ENCODE assay signal across 9 mouse cellular contexts in the genomic region with DNA sequence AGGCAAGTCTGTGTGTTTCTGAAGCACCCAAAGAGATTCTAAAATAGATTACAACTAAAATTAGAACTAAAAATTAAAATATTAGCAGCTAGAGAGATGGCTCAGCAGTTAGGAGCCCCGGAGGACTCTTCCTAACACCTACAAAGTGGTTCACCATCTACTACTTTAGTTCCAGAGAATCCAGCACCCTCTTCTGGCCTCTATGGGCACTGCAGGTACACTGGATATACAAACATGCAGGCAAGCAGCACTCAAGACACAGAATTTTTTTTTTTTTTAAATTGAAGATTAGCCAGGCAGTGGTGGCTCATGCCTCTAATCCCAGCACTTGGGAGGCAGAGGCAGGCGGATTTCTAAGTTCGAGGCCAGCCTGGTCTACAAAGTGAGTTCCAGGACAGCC. TPM values are rescaled to one million over a fixed set of nuclear protein-coding genes. Genes with fewer than 3 reads are reported as not detected.
DNase-seq lines count a peak whose midpoint lies in the region; ATAC-seq lines count a peak whose summit lies in the region.
"Had no signal": no experiment of that assay in that cellular context is flagged by ENCODE, and none has a peak within 500 bp of the region (broad histone marks: within the 10 kb centered on the region; RNA-seq: fewer than 3 reads in every experiment).

No protein-coding gene starts in this region.

- no peak for ATAC-seq in activated CD4-positive, CD25-positive, alpha-beta regulatory T cell, adult 4 months

- peak; percentile 27 for DNase-seq in adrenal gland, postnatal 25 days
- DNase-seq in adrenal gland, postnatal 4 days (ENCODE audit: low spot score in 2 of 2): no peak
- DNase-seq in layer of hippocampus, postnatal 10 days (ENCODE audit: low spot score in 2 of 2): peak; percentile 63 to 66
- no peak for DNase-seq in layer of hippocampus, adult 9-10 months (ENCODE audit: low spot score)
- peak; percentile 28 for DNase-seq in MN1 (ENCODE audit: low spot score)
- peak; percentile 39 for DNase-seq in forelimb bud, embryonic 11.5 days (ENCODE audit: low read depth, low spot score)
- DNase-seq in natural killer cell, adult 2 months (ENCODE audit: low spot score in 2 of 2): peak; percentile 12 to 41

RNA-seq across cellular contexts. Expression of a gene that starts 8.1 kb away (rescaled TPM):
- 5.5 and 8.1 TPM in 2 replicates for total RNA-seq in adrenal gland, postnatal 25 days (2021)
- 1 to 10 TPM; 2.9 to 5.6 TPM for total RNA-seq in adrenal gland, postnatal 4 days (2021)
- total RNA-seq in layer of hippocampus, postnatal 10 days (2021): 1 to 10 TPM; 4.4 to 5.4 TPM
- 1 to 10 TPM in 1 of 2 experiments, under 1 TPM in 1; 0.71 to 1.2 TPM for polyA plus RNA-seq in activated CD4-positive, CD25-positive, alpha-beta regulatory T cell, adult 4 months (2017; shearing (Covaris generic))

RNA-seq across cellular contexts. Expression of a gene that starts 8.8 kb away (rescaled TPM):
- 96.8 and 103 TPM in 2 replicates for total RNA-seq in adrenal gland, postnatal 25 days (2021)
- total RNA-seq in adrenal gland, postnatal 4 days (2021): 100 to 1,000 TPM; 136 to 146 TPM
- 100 to 1,000 TPM; 154 to 170 TPM for total RNA-seq in layer of hippocampus, postnatal 10 days (2021)
- polyA plus RNA-seq in activated CD4-positive, CD25-positive, alpha-beta regulatory T cell, adult 4 months (2017; shearing (Covaris generic)): 10 to 100 TPM; 58.4 to 80.5 TPM

RNA-seq across cellular contexts. Expression of a gene that starts 45.8 kb away (rescaled TPM):
- 35.2 and 38.6 TPM in 2 replicates for total RNA-seq in adrenal gland, postnatal 25 days (2021)
- 10 to 100 TPM; 29.9 to 31.7 TPM for total RNA-seq in adrenal gland, postnatal 4 days (2021)
- total RNA-seq in layer of hippocampus, postnatal 10 days (2021): 10 to 100 TPM; 43.9 to 45.3 TPM
- 10 to 100 TPM; 27.0 to 30.4 TPM for polyA plus RNA-seq in activated CD4-positive, CD25-positive, alpha-beta regulatory T cell, adult 4 months (2017; shearing (Covaris generic))

RNA-seq across cellular contexts. Expression of a gene that starts 58.1 kb away (rescaled TPM):
- total RNA-seq in adrenal gland, postnatal 25 days (2021): 28.1 and 50.7 TPM in 2 replicates
- total RNA-seq in adrenal gland, postnatal 4 days (2021): 10 to 100 TPM; 58.7 to 77.7 TPM
- total RNA-seq in layer of hippocampus, postnatal 10 days (2021): 10 to 100 TPM; 83.2 to 90.3 TPM
- 10 to 100 TPM; 33.7 to 38.3 TPM for polyA plus RNA-seq in activated CD4-positive, CD25-positive, alpha-beta regulatory T cell, adult 4 months (2017; shearing (Covaris generic))

RNA-seq across cellular contexts. Expression of a gene that starts 59.7 kb away (rescaled TPM):
- not detected in 2 replicates for total RNA-seq in adrenal gland, postnatal 25 days (2021)
- total RNA-seq in adrenal gland, postnatal 4 days (2021): not detected
- total RNA-seq in layer of hippocampus, postnatal 10 days (2021): under 1 TPM in 1 of 2 experiments, not detected in 1; 0.11 TPM
- polyA plus RNA-seq in activated CD4-positive, CD25-positive, alpha-beta regulatory T cell, adult 4 months (2017; shearing (Covaris generic)): not detected
- total RNA-seq: heart, adult 18-20 months had no signal

Comparison
In these comparisons a context has a peak if more than half of its experiments do, and no peak if none do; other contexts are left out.
1. DNase-seq: peak in adrenal gland, postnatal 25 days (single experiment), layer of hippocampus, postnatal 10 days (2 of 2), MN1 (single experiment), forelimb bud, embryonic 11.5 days (single experiment) and natural killer cell, adult 2 months (2 of 2); none in adrenal gland, postnatal 4 days (0 of 2) and layer of hippocampus, adult 9-10 months (single experiment).